Mouse (Mus musculus): ENCODE results near the gene Rsph3a.

DNA sequence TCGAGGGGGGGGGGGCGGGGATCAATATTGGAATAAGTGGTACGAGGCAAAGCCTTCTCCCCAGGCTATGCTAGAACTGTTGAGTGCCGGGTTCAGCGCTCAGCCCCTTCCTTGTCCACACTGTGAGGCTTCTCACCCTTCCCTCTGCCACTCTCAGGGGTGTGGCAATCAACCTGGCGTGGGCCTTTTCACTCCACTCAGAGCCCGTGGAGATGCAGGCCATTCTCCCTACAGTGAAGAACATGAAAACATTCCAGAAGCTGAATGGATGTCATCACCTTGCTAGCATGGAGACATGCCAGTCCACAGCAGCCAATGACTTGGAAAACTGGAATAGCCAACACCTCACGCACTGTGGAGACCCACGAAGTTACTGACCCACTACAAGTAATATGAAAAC is 29.6 kb upstream of the Rsph3a start:
- TF ChIP-seq CTCF (IDR thresholded peaks at IDR 0.05; ENCODE audit: extremely low read depth, insufficient read depth, insufficient read length, insufficient replicate concordance) = no peak
- TF ChIP-seq POLR2A (IDR thresholded peaks at IDR 0.05; ENCODE audit: low read depth, low read length) = no peak

Data from spleen, adult 2 months (tissue).